Mouse (Mus musculus) embryonic facial prominence, embryonic 15.5 days (tissue): ENCODE results near the gene Gm42791. TPM values are rescaled to one million over a fixed set of nuclear protein-coding genes. Genes with fewer than 3 reads are reported as not detected.

Experiments
- ATAC-seq: fragments of 200-750 bp; cut with Nextera tagmentation; 2 replicates; pipeline ENCODE4 v1.8.0; 2017; ENCODE audit warnings: low read depth, moderate TSS enrichment; ENCODE audit not compliant: insufficient number of reproducible peaks, low FRiP score, low TSS enrichment
- H3K27ac ChIP-seq: fragments of 300-500 bp; sonication (generic); replicated peaks from 2 replicates; pipeline ENCODE4 v1.5.1; 2015; ENCODE audit warnings: mild to moderate bottlenecking, inconsistent platforms
- H3K27me3 ChIP-seq: fragments of 300-500 bp; sonication (generic); 2 replicates; pipeline ENCODE4 v1.6.1; 2015; ENCODE audit warnings: inconsistent platforms
- H3K36me3 ChIP-seq: fragments of 300-500 bp; sonication (generic); 2 replicates; pipeline ENCODE4 v1.6.1; 2015; ENCODE audit warnings: mild to moderate bottlenecking, inconsistent platforms
- H3K4me1 ChIP-seq: fragments of 300-500 bp; sonication (generic); 2 replicates; pipeline ENCODE4 v1.6.1; 2015; ENCODE audit warnings: inconsistent platforms
- H3K4me2 ChIP-seq: fragments of 300-500 bp; sonication (generic); replicated peaks from 2 replicates; pipeline ENCODE4 v1.6.1; 2015; ENCODE audit warnings: mild to moderate bottlenecking, inconsistent platforms
- H3K4me3 ChIP-seq: fragments of 300-500 bp; sonication (generic); replicated peaks from 2 replicates; pipeline ENCODE4 v1.5.1; 2015; ENCODE audit warnings: mild to moderate bottlenecking, inconsistent platforms
- H3K9ac ChIP-seq: fragments of 300-500 bp; sonication (generic); 2 replicates; pipeline ENCODE4 v1.6.1; 2015; ENCODE audit warnings: inconsistent platforms
- H3K9me3 ChIP-seq: fragments of 300-500 bp; sonication (generic); replicated peaks from 2 replicates; pipeline ENCODE4 v1.6.1; 2016; ENCODE audit warnings: inconsistent platforms
- WGBS: fragments of 180-500 bp; shearing (Covaris S2); methylation state at CpG from one replicate; pipeline ENCODE4 v1.1.7; 2015; 5-methylcytosine and 5-hydroxymethylcytosine counted together
- polyA plus RNA-seq: library from polyadenylated mRNA; unstranded; fragments of >200 nt; fragmentation: Nextera tagmentation; extraction: Ambion mirVana; gene quantifications from 2 replicates; pipeline ENCODE4 v1.2.1, GENCODE M21; 2015

The Gm42791 gene
- polyA plus RNA-seq, 1 experiment from 2014 or later = 1.6 TPM

DNA sequence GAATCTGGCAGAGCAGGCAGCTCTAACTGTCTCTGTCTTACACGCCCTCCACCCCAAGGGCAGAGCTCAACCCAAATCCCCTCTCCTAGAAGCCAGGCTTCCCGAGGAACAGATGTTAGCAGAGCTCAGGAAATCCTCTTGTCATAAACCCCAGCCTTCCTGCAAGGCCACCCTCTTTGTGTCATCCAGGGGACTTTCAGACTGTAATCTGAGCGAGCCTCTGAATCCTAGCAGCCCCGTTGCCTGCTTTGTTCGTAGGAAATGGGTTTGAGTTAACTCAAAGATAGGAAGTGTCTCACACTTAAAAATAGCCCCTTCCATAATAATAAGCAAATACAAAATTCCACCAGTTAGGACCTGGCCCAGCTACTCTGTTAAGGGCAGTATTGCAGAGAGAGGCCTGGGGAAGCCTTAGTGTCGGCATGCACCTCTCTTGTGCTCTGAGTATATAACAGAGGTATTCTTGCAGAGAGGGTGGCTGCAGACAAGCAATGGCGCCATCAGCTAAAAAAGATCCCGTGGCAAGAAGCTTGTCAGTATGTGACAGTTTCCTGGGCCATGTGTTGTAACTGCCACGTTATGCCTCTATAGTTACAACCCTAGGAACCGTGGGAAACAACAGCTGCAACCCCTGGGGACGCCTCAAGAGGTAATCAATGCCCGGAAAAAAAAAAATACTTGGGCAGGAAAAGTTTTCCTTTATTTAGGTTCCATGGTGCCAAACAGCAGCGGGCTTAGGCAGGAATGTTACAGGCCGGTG is 17.1 kb downstream of the Gm42791 start:
- Histone ChIP-seq H3K9ac (no peak overlapping the region), H3K4me1 (peaks cover 23% of the 10 kb centered on the region), H3K4me3 (no peak overlapping the region), H3K27me3 (no peaks in the 10 kb centered on the region), H3K4me2 (0 out of 2 replicates have a peak overlapping the region, but pooled peaks have one; percentile 10), H3K36me3 (no peaks in the 10 kb centered on the region), H3K9me3 (no peaks in the 10 kb centered on the region), H3K27ac (peak overlapping the region; percentile 83)
- 0 out of 2 replicates have a peak, but pooled peaks have one; percentile 18 for ATAC-seq
- 12% methylated on average over 14 of the region's 14 CpGs for WGBS

DNA sequence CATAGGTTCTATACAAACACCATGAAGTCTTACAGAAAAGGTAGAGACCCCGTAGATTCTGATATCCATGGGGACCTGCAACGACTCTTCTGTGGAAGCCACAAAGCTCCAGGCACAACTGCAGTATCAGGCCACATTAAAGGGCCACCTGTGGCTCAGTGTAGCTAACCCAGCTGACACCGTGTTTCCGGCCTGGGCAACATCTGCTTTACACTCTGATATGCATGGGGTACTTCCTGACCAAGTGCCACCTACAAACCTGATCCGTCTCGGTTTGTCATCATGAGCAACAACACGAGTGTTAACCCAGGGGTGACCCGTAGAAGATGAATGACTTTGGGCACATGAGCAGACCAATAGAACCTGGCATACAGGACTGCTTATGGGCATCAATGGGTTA is 18.1 kb downstream of the Gm42791 start:
- Histone ChIP-seq H3K27ac (no peak overlapping the region), H3K4me2 (no peak overlapping the region), H3K9ac (no peak overlapping the region), H3K27me3 (no peaks in the 10 kb centered on the region), H3K4me1 (peaks cover 26% of the 10 kb centered on the region), H3K9me3 (no peaks in the 10 kb centered on the region), H3K4me3 (no peak overlapping the region), H3K36me3 (no peaks in the 10 kb centered on the region)
- ATAC-seq = no peak
- 78% methylated on average over 8 of the region's 8 CpGs for WGBS

DNA sequence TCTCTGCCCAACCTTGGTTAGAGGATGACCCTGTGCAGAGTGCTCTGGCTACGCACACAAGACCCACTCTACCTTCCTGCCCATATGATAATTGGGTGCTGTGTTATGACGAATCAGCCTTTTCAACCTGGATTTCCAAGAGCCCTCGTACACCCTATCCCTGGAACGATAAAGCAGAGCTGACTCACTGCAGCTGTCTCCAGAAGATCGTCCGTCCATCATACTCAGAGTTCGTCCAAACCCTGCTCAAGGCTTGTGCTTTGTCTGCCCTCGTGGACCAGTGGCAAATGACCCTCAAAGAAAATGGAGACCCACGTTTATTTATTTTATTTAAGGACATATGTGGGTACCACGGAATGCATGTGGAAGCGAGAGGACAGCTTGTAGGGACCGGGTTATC is 19.9 kb downstream of the Gm42791 start:
- Histone ChIP-seq H3K27ac (no peak overlapping the region), H3K4me3 (no peak overlapping the region), H3K9me3 (no peaks in the 10 kb centered on the region), H3K36me3 (no peaks in the 10 kb centered on the region), H3K27me3 (no peaks in the 10 kb centered on the region), H3K4me1 (peaks cover 26% of the 10 kb centered on the region), H3K4me2 (no peak overlapping the region), H3K9ac (no peak overlapping the region)
- WGBS = 92% methylated on average over 12 of the region's 12 CpGs
- no peak for ATAC-seq

DNA sequence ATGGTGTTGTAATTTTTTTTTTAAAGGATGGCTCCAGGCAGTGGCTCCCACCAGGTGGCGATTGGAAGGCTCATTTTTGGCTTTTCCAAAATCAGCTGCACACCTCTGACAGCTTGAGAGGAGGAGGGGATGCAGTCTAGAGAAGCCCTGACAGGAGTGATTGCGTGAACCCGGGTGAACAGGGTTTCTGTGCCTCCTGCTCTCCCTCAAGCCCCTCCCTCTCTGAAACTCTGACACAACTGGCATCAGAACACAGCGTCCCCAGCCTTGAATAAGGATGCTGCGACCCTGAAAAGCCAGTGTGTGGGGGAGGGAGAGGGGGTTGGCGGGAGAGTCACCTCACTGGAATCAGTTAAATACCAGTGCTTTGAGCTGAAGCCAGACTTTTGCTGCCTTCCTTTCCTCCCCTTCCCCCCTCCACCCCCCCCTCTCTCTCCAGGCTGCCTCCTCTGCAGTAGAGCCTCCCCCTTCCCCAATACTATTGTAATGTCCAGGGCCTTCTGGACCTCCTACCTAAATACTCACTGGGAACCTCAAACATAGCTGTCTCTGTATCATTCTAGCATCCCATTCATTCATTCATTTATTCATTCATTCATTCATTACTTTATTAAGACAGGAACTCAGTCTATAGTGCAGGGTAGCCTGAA is 21.8 kb downstream of the Gm42791 start:
- H3K27ac ChIP-seq = no peak overlapping the region
- WGBS = 9% methylated on average over 6 of the region's 6 CpGs
- ATAC-seq = no peak
- no peaks in the 10 kb centered on the region for H3K9me3 ChIP-seq
- no peaks in the 10 kb centered on the region for H3K36me3 ChIP-seq
- no peaks in the 10 kb centered on the region for H3K27me3 ChIP-seq
- no peak overlapping the region for H3K4me2 ChIP-seq
- no peak overlapping the region for H3K9ac ChIP-seq
- no peak overlapping the region for H3K4me3 ChIP-seq
- H3K4me1 ChIP-seq = peaks cover 33% of the 10 kb centered on the region

- Histone ChIP-seq H3K27ac (no peak overlapping the region), H3K27me3 (no peaks in the 10 kb centered on the region), H3K9ac (no peak overlapping the region), H3K4me3 (no peak overlapping the region), H3K4me1 (peaks cover 33% of the 10 kb centered on the region), H3K36me3 (no peaks in the 10 kb centered on the region), H3K4me2 (no peak overlapping the region), H3K9me3 (no peaks in the 10 kb centered on the region)
- 84% methylated on average over 8 of the region's 8 CpGs for WGBS
- no peak for ATAC-seq
These were observed 22.8 kb downstream of the Gm42791 start for GRCm38 (mm10) chr5:148972167-148972566.

- peak overlapping the region; percentile 4; the same call in 1 of the 2 replicates for H3K4me2 ChIP-seq
- H3K36me3 ChIP-seq = no peaks in the 10 kb centered on the region
- H3K9ac ChIP-seq = no peak overlapping the region
- 42% methylated on average over 9 of the region's 9 CpGs for WGBS
- no peaks in the 10 kb centered on the region for H3K27me3 ChIP-seq
- no peak for ATAC-seq
- no peak overlapping the region for H3K4me3 ChIP-seq
- peaks cover 54% of the 10 kb centered on the region for H3K4me1 ChIP-seq
- H3K9me3 ChIP-seq = no peaks in the 10 kb centered on the region
- no peak overlapping the region; the same call in 1 of the 2 replicates for H3K27ac ChIP-seq
These were observed 25.3 kb downstream of the Gm42791 start for GRCm38 (mm10) chr5:148969648-148970047.

GRCm38 (mm10) chr5:148968958-148969576 is 25.9 kb downstream of the Gm42791 start:
- Histone ChIP-seq H3K9ac (no peak overlapping the region), H3K36me3 (no peaks in the 10 kb centered on the region), H3K4me2 (no peak overlapping the region), H3K27ac (no peak overlapping the region), H3K4me3 (no peak overlapping the region), H3K9me3 (no peaks in the 10 kb centered on the region), H3K27me3 (no peaks in the 10 kb centered on the region), H3K4me1 (peaks cover 60% of the 10 kb centered on the region)
- 65% methylated on average over 7 of the region's 7 CpGs for WGBS
- ATAC-seq = no peak

DNA sequence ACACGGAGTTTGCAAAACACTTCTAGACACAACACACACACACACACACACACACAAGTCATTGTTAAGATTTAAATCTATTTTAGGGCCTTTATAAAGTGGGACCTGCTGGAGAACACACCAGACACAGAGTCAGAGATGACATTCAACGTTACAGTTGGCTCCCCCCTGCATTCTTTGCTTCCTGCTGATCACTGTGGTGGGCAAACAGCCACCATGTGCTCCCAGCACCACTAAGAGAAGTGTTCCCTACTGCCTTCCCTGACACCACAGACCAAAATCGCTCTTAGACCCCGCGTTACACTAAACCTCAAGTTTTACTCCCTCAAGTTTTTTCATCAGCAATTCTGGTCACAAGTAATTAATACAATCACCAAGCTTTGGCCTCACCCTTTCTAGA is 26.8 kb downstream of the Gm42791 start:
- no peak for ATAC-seq
- Histone ChIP-seq H3K4me3 (no peak overlapping the region), H3K36me3 (no peaks in the 10 kb centered on the region), H3K4me2 (no peak overlapping the region), H3K27me3 (no peaks in the 10 kb centered on the region), H3K27ac (no peak overlapping the region), H3K9ac (no peak overlapping the region), H3K9me3 (no peaks in the 10 kb centered on the region), H3K4me1 (peaks cover 62% of the 10 kb centered on the region)
- WGBS = 68% methylated on average over 5 of the region's 5 CpGs

DNA sequence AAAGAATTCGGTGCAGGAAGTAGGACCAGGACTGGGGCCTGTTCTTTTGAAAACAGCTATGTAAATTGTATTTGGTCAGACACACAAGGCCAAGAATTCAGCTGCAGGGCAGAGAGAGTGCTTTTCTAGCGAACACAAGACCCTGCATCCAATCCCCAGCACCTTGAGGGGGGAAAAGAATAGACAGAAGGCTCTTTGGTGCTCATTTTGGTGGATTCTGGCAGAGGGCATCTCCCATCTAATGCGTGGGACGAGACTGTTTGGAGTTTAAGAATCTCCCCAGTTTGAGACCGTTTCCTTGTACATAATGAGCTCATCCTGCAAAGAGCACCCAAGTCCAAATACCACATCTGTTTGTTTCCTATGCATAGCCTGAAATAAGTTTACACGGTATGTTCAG is 28.6 kb downstream of the Gm42791 start:
- Histone ChIP-seq H3K4me2 (peak overlapping the region; percentile 23), H3K9me3 (no peaks in the 10 kb centered on the region), H3K4me3 (no peak overlapping the region), H3K9ac (no peak overlapping the region), H3K27ac (peak overlapping the region; percentile 87), H3K36me3 (no peaks in the 10 kb centered on the region), H3K4me1 (peaks cover 57% of the 10 kb centered on the region), H3K27me3 (no peaks in the 10 kb centered on the region)
- WGBS = 26% methylated on average over 6 of the region's 6 CpGs
- ATAC-seq = no peak

- peak; percentile 77 for ATAC-seq
These were observed 29.1 kb downstream of the Gm42791 start for GRCm38 (mm10) chr5:148965691-148966333.

DNA sequence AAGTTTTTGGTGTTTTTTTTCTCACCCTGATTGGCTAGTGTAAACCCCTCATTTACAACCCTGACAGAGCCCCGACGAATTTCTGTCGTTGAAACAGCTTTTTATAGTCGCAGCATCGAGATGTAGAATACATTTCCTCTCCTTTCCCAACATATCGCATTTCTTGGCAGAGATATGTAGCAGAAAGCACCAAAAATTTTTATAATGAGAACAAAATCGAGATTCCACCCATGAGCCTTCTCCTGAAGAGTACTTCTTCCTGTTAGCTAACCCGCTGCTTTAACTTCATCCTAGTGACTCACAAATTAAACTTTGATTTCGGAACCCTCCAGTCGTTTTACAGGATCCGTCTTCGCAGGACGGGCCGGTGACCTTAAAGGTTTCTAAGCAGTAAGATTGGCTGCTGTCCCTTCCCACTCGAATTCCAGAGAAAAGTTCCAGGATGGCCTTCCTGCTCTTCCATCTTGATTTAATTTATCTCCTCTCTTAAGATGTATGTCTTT is 29.8 kb downstream of the Gm42791 start:
- no peaks in the 10 kb centered on the region for H3K36me3 ChIP-seq
- H3K4me3 ChIP-seq = no peak overlapping the region
- H3K9ac ChIP-seq = no peak overlapping the region
- 31% methylated on average over 15 of the region's 15 CpGs for WGBS
- H3K9me3 ChIP-seq = no peaks in the 10 kb centered on the region
- ATAC-seq = no peak
- peaks cover 61% of the 10 kb centered on the region for H3K4me1 ChIP-seq
- H3K27me3 ChIP-seq = no peaks in the 10 kb centered on the region
- H3K27ac ChIP-seq = peak overlapping the region; percentile 87
- peak overlapping the region; percentile 23 for H3K4me2 ChIP-seq

More at GRCm38 (mm10) chr5:148965691-148966333, 29.1 kb downstream of the Gm42791 start:
- H3K4me3 ChIP-seq = no peak overlapping the region
- peak overlapping the region; percentile 23 for H3K4me2 ChIP-seq
- peak overlapping the region; percentile 87 for H3K27ac ChIP-seq
- H3K9ac ChIP-seq = no peak overlapping the region
- H3K4me1 ChIP-seq = peaks cover 57% of the 10 kb centered on the region
- no peaks in the 10 kb centered on the region for H3K9me3 ChIP-seq
- no peaks in the 10 kb centered on the region for H3K36me3 ChIP-seq
- 5% methylated on average over 13 of the region's 13 CpGs for WGBS
- H3K27me3 ChIP-seq = no peaks in the 10 kb centered on the region
